Mouse (Mus musculus): ENCODE results near the gene Bicra.

Bicra gene

DNA sequence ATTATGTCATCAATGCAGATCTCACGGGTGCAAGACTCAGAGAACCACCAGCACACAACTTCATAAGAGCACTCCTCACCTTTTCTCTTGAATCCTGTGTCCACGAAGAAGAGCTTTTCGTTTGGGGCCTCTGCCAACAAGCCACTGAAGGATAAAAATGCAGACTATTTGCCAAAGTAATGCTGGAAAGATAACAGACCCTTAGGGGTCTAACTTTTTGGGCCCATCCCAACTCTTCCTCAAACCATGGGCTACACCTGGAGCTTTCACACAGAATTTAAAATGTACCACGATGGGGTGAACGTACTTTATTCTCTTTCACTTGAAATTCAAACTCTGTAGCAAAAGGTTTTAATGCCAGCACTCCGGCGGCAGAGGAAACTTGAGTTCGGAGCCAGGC is 102.5 kb downstream of the Bicra start:
- no peak for DNase-seq (ENCODE audit: low spot score)

DNA sequence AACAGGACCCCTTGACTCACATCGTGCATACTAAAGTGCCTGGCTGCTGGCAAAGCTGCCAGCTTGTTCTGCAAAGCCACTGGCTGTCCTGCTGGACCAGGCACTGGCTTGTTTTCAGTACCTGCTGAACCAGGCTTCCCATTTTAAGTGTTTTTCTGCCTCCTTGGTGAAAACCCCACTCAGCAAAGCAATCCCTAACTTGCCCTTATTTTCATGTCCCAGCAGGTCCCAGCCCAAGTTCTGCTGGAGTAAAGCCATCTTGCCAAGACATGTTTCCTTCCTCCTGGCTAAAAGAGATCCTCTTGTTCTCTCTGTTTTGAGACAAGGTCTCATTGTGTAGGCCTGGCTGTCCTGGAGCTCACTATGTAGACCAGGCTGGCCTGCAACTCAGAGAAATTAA is 103.4 kb downstream of the Bicra start:
- no peak for DNase-seq (ENCODE audit: low spot score)

DNA sequence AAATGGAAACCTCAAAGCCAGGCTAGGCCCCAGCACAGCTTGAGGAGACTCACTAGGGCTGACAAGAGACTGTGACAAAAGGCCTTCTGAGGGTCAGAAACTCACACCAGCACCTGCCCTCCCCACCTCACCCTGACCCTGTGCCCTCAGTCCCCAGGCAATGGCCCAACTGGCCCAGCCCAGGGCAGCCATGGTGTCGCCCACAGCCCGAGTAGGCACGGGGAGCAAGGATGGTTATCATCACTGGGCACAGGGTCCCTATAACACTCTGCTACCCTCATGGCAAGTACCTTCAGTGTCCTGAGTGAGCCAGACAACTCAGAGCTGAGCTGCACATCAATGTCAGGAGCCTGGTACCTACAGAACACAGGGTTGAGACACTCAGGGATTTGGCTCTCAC is 109.1 kb downstream of the Bicra start:
- no peak for DNase-seq (ENCODE audit: low spot score)

- DNase-seq (ENCODE audit: low spot score): no peak
Measured at GRCm38 (mm10) chr7:15937491-15937890, 110.2 kb downstream of the Bicra start.

- no peak for DNase-seq (ENCODE audit: low spot score)
Measured at GRCm38 (mm10) chr7:15933437-15934359, 114.0 kb downstream of the Bicra start.

DNA sequence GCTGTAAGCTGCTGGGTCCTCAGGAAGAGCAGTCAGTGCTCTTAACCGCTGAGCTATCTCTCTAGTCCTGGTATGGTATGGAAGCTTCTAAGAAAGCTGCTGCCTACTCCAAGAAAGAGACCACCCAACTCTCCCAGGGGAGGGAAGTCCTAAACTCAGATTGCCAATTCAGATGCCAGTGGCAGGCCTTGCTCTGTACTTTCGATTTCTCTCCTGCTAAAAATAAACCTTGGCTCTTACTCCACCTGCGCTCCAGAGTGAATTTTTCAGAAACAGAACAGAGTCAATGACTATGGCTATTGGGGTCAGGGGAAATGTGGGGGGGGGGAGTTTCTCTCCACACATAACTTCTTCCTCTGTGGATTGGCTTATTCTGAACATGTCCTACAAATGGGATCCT is 116.1 kb downstream of the Bicra start:
- no peak for DNase-seq (ENCODE audit: low spot score)

DNA sequence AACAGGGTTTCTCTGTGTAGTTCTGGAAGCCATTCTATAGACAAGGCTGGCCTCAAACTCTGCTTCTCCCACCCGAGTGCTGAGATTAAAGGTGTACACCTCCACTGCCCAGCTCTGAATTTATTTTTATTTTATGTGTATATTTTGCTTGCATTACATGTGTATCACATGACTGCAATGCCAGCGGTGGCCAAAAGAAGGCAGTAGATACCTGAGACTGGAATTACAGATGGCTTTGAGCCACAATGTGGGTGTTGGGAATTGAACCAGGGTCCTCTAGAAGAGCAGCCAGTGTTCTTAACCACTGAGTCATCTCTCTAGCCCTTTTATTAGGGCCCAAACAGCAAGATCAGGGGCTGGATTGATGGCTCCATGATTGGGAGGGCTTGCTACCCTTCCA is 117.2 kb downstream of the Bicra start:
- DNase-seq (ENCODE audit: low spot score): no peak

DNA sequence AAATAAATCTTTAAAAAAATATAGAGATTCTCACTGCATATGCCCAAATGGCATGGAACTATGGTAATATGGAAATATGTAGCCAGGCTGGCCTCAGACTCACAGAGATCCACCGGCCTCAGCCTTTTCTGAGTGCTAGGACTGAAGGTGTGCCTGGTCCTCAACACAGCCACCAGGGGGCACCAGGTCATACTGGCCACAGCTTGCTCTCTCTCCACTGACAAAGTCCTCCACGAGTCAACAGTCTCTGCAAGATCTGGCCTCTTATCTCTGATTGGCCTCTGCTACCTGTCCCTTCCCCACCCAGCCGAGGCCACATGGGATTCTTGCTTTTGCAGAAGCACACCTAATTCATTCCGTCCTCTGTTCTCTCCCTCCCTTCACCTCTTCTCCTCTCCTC is 117.8 kb downstream of the Bicra start:
- DNase-seq (ENCODE audit: low spot score): peak; percentile 65

- peak; percentile 91 for DNase-seq (ENCODE audit: low spot score)
Measured at GRCm38 (mm10) chr7:15922220-15922773, 125.4 kb downstream of the Bicra start, which contains the start of gene Selenow. TSS of gene Selenow (minus strand) at chr7:15922402.

- DNase-seq (ENCODE audit: low spot score): peak; percentile 20
Measured at GRCm38 (mm10) chr7:15921796-15922195, 125.9 kb downstream of the Bicra start.

All from urinary bladder, postnatal 14 days (tissue).